Mouse (Mus musculus) bone marrow, adult 2 months (tissue): ENCODE data around the gene Tmtc4.

Source experiments
- CTCF ChIP-seq: fragments of 200-500 bp; IDR thresholded peaks from 2 replicates; pipeline ENCODE4 v1.5.1; 2011; ENCODE audit warnings: low read length, control low read depth; ENCODE audit not compliant: control insufficient read depth, insufficient read depth
- POLR2A ChIP-seq: fragments of 200-500 bp; IDR thresholded peaks from 2 replicates; pipeline ENCODE4 v1.6.1; 2011; ENCODE audit warnings: low read depth, mild to moderate bottlenecking, control low read depth, low read length, borderline replicate concordance; ENCODE audit not compliant: control insufficient read depth

- no peak for TF ChIP-seq CTCF
- TF ChIP-seq POLR2A = no peak
Observed at GRCm38 (mm10) chr14:122957941-122958340, 25.9 kb downstream of the Tmtc4 start.
